ENCODE assay signal across 8 mouse cellular contexts in the genomic region with DNA sequence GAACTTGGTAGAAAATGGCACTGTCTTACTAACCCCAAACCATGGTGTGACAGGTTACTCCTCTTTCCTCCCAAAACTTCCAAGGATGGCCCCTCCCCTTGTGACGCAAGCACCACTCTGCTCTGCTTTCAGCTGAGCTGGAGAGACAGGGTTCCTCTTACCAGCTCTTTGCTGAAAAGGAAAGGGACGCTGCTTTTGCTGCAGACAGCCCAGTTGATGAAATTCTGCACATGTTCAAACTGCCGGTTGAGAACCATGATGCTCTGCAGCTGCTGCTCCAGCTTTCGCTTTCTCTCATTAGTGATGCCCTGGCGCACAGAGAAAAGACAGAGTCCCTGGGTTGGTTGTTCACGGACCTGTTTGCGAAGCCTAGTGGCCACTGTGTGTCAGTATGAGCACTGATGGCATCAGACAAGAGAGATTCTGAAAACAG. TPM values are rescaled to one million over a fixed set of nuclear protein-coding genes. Genes with fewer than 3 reads are reported as not detected.
DNase-seq lines count a peak whose midpoint lies in the region; ATAC-seq and TF ChIP-seq lines count a peak whose summit lies in the region.

No protein-coding gene starts in this region.

- H3K4me2 ChIP-seq in neural tube, embryonic 15.5 days: peak overlapping the region; percentile 33

- TF ChIP-seq CTCF in lung, adult 2 months (IDR thresholded peaks at IDR 0.05; ENCODE audit: insufficient read depth, low read length): no peak
- TF ChIP-seq CTCF in cerebellum, adult 2 months (IDR thresholded peaks at IDR 0.05; ENCODE audit: borderline replicate concordance, insufficient read depth, low read depth, low read length): no peak

- 0 out of 2 replicates have a peak overlapping the region, but pooled peaks have one; percentile 15 for H3K9ac ChIP-seq in neural tube, embryonic 15.5 days (replicated peaks)

- WGBS in lung, adult 2 months: 29% methylated on average over 7 of the region's 7 CpGs
- 26% methylated on average over 7 of the region's 7 CpGs for WGBS in neural tube, embryonic 15.5 days
- WGBS in cerebellum, adult 2 months: 25% methylated on average over 7 of the region's 7 CpGs

- peak; percentile 56 for ATAC-seq in neural tube, embryonic 15.5 days (ENCODE audit: low FRiP score)
- ATAC-seq in activated CD4-positive, CD25-positive, alpha-beta regulatory T cell, adult 4 months: no peak

- H3K27me3 ChIP-seq in neural tube, embryonic 15.5 days (replicated peaks): no peaks in the 10 kb centered on the region
- H3K27me3 ChIP-seq in cerebellum, adult 2 months (ENCODE audit: control insufficient read depth, insufficient read depth, low read length): no peaks in the 10 kb centered on the region

- no peak for TF ChIP-seq POLR2A in lung, adult 2 months (IDR thresholded peaks at IDR 0.05; ENCODE audit: borderline replicate concordance, extremely low read depth, low read depth, low read length)
- TF ChIP-seq POLR2A in cerebellum, adult 2 months (IDR thresholded peaks at IDR 0.05; ENCODE audit: borderline replicate concordance, insufficient read depth, low read length): no peak

- no peak overlapping the region for H3K27ac ChIP-seq in neural tube, embryonic 15.5 days (replicated peaks)
- no peak overlapping the region for H3K27ac ChIP-seq in cerebellum, adult 2 months (ENCODE audit: insufficient read depth, low read length)

- DNase-seq in layer of hippocampus, postnatal 14 days (ENCODE audit: low spot score in 2 of 2): peak; percentile 32 to 39
- no peak for DNase-seq in layer of hippocampus, adult 11-12 months (ENCODE audit: low spot score)
- DNase-seq in embryo, embryonic 10.5 days (ENCODE audit: low spot score): peak; percentile 63
- DNase-seq in heart, postnatal 4 days: peak; percentile 34
- DNase-seq in lung, adult 2 months: peak; percentile 12
- no peak for DNase-seq in cerebellum, adult 2 months

- no peak overlapping the region for H3K4me3 ChIP-seq in lung, adult 2 months (replicated peaks; ENCODE audit: extremely low read depth, low read depth, low read length)
- H3K4me3 ChIP-seq in neural tube, embryonic 15.5 days (replicated peaks): no peak overlapping the region
- H3K4me3 ChIP-seq in cerebellum, adult 2 months (replicated peaks; ENCODE audit: insufficient read depth, low read depth, low read length): no peak overlapping the region

- H3K4me1 ChIP-seq in lung, adult 2 months (ENCODE audit: control insufficient read depth, insufficient read depth, low read length): no peaks in the 10 kb centered on the region
- no peaks in the 10 kb centered on the region for H3K4me1 ChIP-seq in neural tube, embryonic 15.5 days
- no peaks in the 10 kb centered on the region for H3K4me1 ChIP-seq in cerebellum, adult 2 months (ENCODE audit: control insufficient read depth, insufficient read depth, low read length)

- H3K36me3 ChIP-seq in neural tube, embryonic 15.5 days: no peaks in the 10 kb centered on the region

- H3K9me3 ChIP-seq in neural tube, embryonic 15.5 days (replicated peaks): no peaks in the 10 kb centered on the region

RNA-seq across cellular contexts. Expression of a gene that starts 27.2 kb away (rescaled TPM):
- 1 to 10 TPM; 2.8 to 4.9 TPM for total RNA-seq in layer of hippocampus, postnatal 14 days (2021)
- under 1 TPM; 0.05 to 0.11 TPM for total RNA-seq in heart, postnatal 4 days (2021)
- 0.08 and 0.09 TPM in 2 replicates for polyA plus RNA-seq in lung, adult 2 months (2012; rRNA removed)
- polyA plus RNA-seq in neural tube, embryonic 15.5 days (2015; fragmentation: Nextera tagmentation; extraction: Ambion mirVana): 0.47 and 0.73 TPM in 2 replicates
- polyA plus RNA-seq in activated CD4-positive, CD25-positive, alpha-beta regulatory T cell, adult 4 months (2017; shearing (Covaris generic)): not detected
- 11.3 and 11.6 TPM in 2 replicates for polyA plus RNA-seq in cerebellum, adult 2 months (2012; rRNA removed)

RNA-seq across cellular contexts. Expression of a gene that starts 38.2 kb away (rescaled TPM):
- 100 to 1,000 TPM; 121 to 135 TPM for total RNA-seq in layer of hippocampus, postnatal 14 days (2021)
- 100 to 1,000 TPM; 152 to 160 TPM for total RNA-seq in heart, postnatal 4 days (2021)
- 208 and 282 TPM in 2 replicates for polyA plus RNA-seq in lung, adult 2 months (2012; rRNA removed)
- 81.6 and 93.8 TPM in 2 replicates for polyA plus RNA-seq in neural tube, embryonic 15.5 days (2015; fragmentation: Nextera tagmentation; extraction: Ambion mirVana)
- polyA plus RNA-seq in activated CD4-positive, CD25-positive, alpha-beta regulatory T cell, adult 4 months (2017; shearing (Covaris generic)): 100 to 1,000 TPM; 252 to 318 TPM
- polyA plus RNA-seq in cerebellum, adult 2 months (2012; rRNA removed): 299 and 318 TPM in 2 replicates

RNA-seq across cellular contexts. Expression of a gene that starts 41.9 kb away (rescaled TPM):
- total RNA-seq in layer of hippocampus, postnatal 14 days (2021): 1 to 10 TPM in 1 of 2 experiments, under 1 TPM in 1; 0.95 to 1.9 TPM
- total RNA-seq in heart, postnatal 4 days (2021): not detected
- polyA plus RNA-seq in lung, adult 2 months (2012; rRNA removed): 2.7 and 3.2 TPM in 2 replicates
- polyA plus RNA-seq in neural tube, embryonic 15.5 days (2015; fragmentation: Nextera tagmentation; extraction: Ambion mirVana): 5.3 TPM in 2 replicates
- polyA plus RNA-seq in activated CD4-positive, CD25-positive, alpha-beta regulatory T cell, adult 4 months (2017; shearing (Covaris generic)): not detected
- polyA plus RNA-seq in cerebellum, adult 2 months (2012; rRNA removed): 0.90 and 1.1 TPM in 2 replicates

Comparison
In these comparisons a context has a peak if more than half of its experiments do, and no peak if none do; other contexts are left out.
1. DNase-seq: peak in layer of hippocampus, postnatal 14 days (2 of 2), embryo, embryonic 10.5 days (single experiment), heart, postnatal 4 days (single experiment) and lung, adult 2 months (single experiment); none in layer of hippocampus, adult 11-12 months (single experiment) and cerebellum, adult 2 months (0 of 2).